Mouse (Mus musculus) erythroblast, embryonic 14.5 days (primary cell): ENCODE data around the gene Il10rb. TPM values are rescaled to one million over a fixed set of nuclear protein-coding genes. Genes with fewer than 3 reads are reported as not detected.

ENCODE experiments used
- H3K27me3 ChIP-seq: 2 replicates; pipeline ENCODE4 v1.6.1; 2012; ENCODE audit warnings: inconsistent platforms; ENCODE audit not compliant: control insufficient read depth
- H3K36me3 ChIP-seq: 2 replicates; pipeline ENCODE4 v1.6.1; 2012; ENCODE audit warnings: mild to moderate bottlenecking, inconsistent platforms; ENCODE audit not compliant: control insufficient read depth
- H3K4me1 ChIP-seq: 2 replicates; pipeline ENCODE4 v1.6.1; 2012; ENCODE audit warnings: inconsistent platforms; ENCODE audit not compliant: control insufficient read depth
- H3K4me3 ChIP-seq: replicated peaks from 2 replicates; pipeline ENCODE3; 2012; ENCODE audit warnings: moderate library complexity, mild to moderate bottlenecking, inconsistent platforms
- H3K9me3 ChIP-seq: 2 replicates; pipeline ENCODE4 v1.6.1; 2012; ENCODE audit warnings: low read length, inconsistent platforms, mixed read lengths; ENCODE audit not compliant: control insufficient read depth
- GATA1 ChIP-seq: IDR thresholded peaks from 2 replicates; pipeline ENCODE4 v1.6.1; 2012; ENCODE audit warnings: low read length, inconsistent platforms, mixed read lengths
- TAL1 ChIP-seq: IDR thresholded peaks from 3 replicates; pipeline ENCODE4 v1.6.1; 2012; ENCODE audit warnings: low read length, inconsistent platforms, mixed read lengths
- polyA plus RNA-seq: library from polyadenylated mRNA; stranded (reverse); fragments of >175 nt; gene quantifications from 2 replicates; pipeline ENCODE4 v1.2.3, GENCODE M21; 2012

Gene Il10rb
- 0.73 and 0.96 TPM in 2 replicates for polyA plus RNA-seq

DNA sequence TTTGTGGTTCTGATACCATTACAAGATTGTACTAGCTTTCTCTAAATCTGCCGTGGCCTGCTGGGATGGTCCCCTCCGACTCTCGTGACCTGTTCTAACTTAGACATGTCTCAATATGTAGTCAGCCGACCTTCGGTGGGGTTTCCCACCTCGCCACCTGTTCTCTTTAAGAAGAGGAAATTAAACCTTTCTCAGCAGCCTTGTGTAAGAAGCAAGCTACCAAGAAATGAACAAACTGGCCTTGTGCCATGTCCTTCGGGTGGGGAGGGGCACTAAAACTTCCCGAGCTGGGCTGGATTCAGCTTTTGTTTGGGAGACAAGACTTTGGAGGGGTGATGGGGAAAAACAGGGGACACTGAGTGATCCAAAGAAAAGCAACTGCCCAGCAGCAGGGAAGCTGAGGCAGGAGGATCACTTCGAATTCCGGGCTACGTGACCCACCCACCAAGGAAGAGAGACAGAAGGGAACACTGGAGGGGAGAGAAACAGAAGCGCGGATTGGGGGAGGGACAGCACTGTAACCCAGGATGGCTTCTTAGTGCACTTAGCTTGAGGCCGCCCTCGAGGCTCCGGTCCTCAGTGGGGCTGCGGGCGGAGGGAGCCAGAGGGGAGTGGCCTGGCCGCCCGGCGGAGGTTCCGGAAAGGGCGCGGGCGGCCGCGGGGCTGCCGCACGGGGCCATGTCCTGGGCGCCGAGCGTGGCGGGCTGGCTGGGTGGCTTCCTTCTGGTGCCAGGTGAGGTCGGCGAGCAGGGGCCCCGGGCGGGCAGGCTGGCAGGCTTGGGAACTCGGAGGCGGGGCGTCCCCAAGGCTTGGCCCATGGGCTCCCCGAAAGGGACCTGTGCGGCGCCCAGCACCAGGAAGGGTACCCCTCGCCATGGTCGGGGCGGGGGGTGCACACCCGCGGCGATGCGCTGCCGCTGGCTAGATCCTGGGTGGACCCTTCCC lies at the start of gene Il10rb:
Gene Il10rb (plus strand): TSS at position 525 of the 945 bp plus-strand sequence.
- Histone ChIP-seq H3K27me3 (no peaks in the 10 kb centered on the region), H3K9me3 (no peaks in the 10 kb centered on the region; the same call in 1 of the 2 replicates), H3K36me3 (peaks cover 88% of the 10 kb centered on the region), H3K4me3 (peak within 1 kb of the TSS; percentile 92), H3K4me1 (peaks cover 63% of the 10 kb centered on the region)
- no peak for TF ChIP-seq GATA1
- TF ChIP-seq TAL1: no peak

DNA sequence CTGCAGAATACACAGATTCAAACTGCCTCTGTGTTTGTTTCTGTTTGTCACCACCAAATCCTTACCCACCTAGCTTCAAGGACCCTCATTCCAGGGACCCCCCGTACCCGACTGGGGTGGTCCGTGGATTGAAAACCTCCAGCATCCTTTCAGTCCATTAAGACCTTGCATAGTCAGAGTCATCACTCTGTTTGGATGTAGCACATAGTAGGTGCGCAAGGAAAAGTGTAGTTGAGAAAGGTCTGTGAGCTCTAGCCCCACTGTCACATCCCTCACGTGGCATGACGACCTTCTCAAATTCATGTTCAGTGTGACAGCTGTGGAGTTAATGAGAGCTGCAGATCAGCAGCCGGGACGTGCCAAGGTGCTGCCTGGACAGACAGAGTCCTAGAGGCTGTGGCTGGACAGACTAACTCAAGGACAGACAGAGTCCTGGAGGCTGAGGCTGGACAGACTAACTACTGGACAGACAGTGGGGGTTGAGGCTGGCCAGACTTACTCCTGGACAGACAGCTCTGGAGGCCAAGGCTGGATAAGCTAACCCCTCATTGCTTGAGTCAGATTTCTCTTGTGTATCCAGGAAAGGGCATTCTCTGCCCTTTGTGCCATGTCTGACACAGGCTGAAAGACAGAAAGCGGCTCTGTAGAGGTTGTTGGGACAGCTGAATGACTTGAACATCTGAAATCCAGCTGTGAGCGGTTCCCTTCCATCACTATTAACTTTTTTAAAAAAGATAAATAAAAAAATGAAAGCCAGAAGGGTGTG lies 49.0 kb upstream of the Il10rb start:
- Histone ChIP-seq H3K4me3 (no peak overlapping the region), H3K4me1 (peaks cover 70% of the 10 kb centered on the region), H3K36me3 (peaks cover 4% of the 10 kb centered on the region), H3K27me3 (no peaks in the 10 kb centered on the region), H3K9me3 (no peaks in the 10 kb centered on the region)
- no peak for TF ChIP-seq TAL1
- no peak for TF ChIP-seq GATA1

DNA sequence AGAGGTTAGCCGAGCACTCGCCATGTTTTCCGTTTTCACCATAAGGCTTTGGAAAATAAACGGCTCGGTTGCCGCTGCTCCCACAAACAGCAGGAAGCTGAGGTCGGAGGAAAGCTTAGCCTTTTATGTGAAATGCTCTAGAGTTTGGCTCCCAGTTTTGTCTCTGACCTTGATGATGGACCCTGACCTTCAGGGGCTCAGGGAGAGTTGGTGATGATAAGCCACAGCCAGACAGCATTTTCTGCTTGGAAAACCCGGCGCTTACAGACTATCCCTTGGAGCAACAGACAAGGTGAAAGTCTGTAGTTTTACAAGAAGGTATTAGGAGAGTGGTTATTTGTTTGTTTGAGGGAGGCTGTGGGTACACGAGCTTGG lies 48.5 kb upstream of the Il10rb start:
- Histone ChIP-seq H3K4me1 (peaks cover 66% of the 10 kb centered on the region), H3K4me3 (no peak overlapping the region)

DNA sequence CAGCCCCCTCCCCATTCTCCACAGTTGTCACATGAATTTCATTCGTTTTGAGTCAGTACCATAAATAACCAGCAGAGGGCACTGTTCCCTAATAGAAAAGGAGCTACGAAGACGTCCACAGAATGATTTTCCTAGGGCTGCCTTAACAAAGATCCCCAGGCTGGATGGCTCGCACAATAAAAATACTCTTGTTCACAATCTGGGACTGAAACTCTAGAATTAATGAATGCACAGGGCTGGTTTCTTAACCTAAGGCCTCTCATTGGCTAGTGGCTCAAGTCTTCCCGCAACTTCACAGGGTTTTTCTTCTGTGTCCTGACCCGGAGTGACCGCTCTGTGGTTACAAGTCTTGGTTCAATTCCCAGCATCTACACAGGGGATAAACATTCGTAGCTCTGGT lies 47.4 kb upstream of the Il10rb start:
- peaks cover 4% of the 10 kb centered on the region for H3K36me3 ChIP-seq
- peaks cover 62% of the 10 kb centered on the region for H3K4me1 ChIP-seq
- no peak overlapping the region for H3K4me3 ChIP-seq
- no peaks in the 10 kb centered on the region for H3K27me3 ChIP-seq
- no peaks in the 10 kb centered on the region for H3K9me3 ChIP-seq
- TF ChIP-seq GATA1: no peak
- TF ChIP-seq TAL1: no peak

More for the DNA sequence above, 48.5 kb upstream of the Il10rb start:
- TF ChIP-seq TAL1 (no peak), GATA1 (no peak)
- Histone ChIP-seq H3K9me3 (no peaks in the 10 kb centered on the region), H3K36me3 (peaks cover 4% of the 10 kb centered on the region), H3K27me3 (no peaks in the 10 kb centered on the region)

DNA sequence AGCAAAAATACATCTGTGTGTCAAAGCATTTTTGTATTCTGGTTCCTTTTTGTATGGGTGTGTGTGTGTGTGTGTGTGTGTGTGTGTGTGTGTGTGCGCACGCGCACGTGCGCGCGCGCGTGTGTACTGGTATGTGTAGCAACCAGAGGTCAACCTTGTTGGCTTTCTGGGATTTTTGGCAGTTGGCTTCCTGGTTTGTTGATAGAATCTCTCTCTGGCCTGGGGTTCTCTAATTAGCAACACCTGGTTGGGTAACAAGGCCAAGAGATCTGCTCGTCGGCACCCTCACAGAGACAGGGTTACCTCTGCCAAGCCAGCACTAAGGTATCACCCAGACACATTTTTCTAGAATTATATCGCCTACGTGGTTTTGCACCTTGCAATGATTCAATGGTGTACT lies 46.4 kb upstream of the Il10rb start:
- no peaks in the 10 kb centered on the region for H3K36me3 ChIP-seq
- H3K9me3 ChIP-seq: no peaks in the 10 kb centered on the region
- no peaks in the 10 kb centered on the region for H3K27me3 ChIP-seq
- no peak overlapping the region for H3K4me3 ChIP-seq
- TF ChIP-seq TAL1 (no peak), GATA1 (no peak)
- peaks cover 62% of the 10 kb centered on the region for H3K4me1 ChIP-seq

DNA sequence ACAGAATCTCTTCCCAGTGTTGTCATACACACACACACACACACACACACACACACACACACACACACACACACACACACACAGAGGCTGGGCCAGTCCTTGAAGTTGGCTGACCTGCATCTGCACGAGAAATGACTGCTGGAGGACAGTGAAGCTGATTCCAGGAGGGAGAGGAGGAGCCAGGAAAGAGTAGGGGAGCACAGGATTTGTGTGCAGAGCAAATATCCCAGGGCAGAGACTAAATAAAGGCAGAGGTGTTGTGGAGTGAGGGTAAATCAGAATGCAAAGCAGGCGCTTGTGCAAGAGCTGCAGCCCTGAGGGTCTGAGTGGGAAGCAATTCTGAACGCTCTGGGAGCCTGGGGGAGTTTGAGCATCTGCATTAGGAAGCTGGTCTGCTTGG lies 45.8 kb upstream of the Il10rb start:
- Histone ChIP-seq H3K36me3 (no peaks in the 10 kb centered on the region), H3K4me3 (no peak overlapping the region), H3K9me3 (no peaks in the 10 kb centered on the region), H3K4me1 (peaks cover 60% of the 10 kb centered on the region), H3K27me3 (no peaks in the 10 kb centered on the region)
- no peak for TF ChIP-seq TAL1
- no peak for TF ChIP-seq GATA1

DNA sequence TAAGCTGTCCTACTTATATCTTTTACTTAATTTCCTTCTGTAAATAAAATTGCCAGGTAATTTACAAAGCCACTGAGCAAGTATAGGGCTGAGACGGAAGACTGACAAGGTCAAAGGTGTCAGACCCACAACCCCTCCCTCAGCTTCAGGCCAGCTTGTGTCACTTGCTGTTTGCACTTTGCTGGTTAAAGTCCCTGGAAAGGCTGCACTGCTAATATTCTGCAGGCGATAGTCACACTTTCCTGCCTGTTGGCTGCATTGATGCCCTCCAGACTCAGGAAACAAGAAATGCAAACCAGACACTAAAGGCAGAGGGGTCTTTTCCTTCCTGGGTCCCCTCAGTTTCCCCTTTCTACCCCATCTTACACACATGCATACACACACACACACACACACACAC lies 44.0 kb upstream of the Il10rb start:
- H3K27me3 ChIP-seq: no peaks in the 10 kb centered on the region
- H3K4me1 ChIP-seq: peaks cover 62% of the 10 kb centered on the region
- TF ChIP-seq TAL1 (no peak), GATA1 (no peak)
- H3K4me3 ChIP-seq: no peak overlapping the region
- no peaks in the 10 kb centered on the region for H3K36me3 ChIP-seq
- H3K9me3 ChIP-seq: no peaks in the 10 kb centered on the region

DNA sequence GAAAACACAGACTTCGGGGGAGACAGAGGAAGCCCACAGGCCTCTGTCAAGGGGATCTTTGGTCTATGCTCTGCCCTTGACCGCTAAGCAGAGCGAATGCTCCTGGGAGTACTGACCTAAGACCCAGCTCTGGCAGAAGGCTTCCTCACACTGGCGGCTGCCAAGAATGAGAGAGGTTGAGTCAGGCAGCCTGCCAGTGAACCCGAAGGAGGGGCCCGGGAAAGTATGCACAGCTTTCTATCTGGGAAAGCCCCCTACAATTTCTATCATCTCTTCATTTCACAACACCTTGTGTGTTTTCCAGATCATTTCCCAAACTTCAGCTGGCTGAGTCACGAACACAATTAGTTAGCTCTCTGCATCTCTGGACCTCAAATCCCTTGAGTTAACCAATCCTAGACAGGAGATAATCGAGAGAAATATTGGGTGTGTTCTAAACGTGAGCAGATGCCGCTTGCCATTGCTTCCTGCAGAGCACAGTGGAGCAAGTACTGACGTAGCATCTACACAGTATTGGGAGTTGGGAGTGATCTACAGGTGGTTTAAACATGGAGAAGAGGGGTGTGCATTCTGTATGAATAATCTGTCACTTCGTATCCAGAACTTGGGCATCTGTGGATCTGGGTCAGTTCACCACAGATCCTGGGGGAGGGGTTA lies 43.2 kb upstream of the Il10rb start:
- Histone ChIP-seq H3K4me3 (no peak overlapping the region), H3K4me1 (peaks cover 62% of the 10 kb centered on the region), H3K9me3 (no peaks in the 10 kb centered on the region), H3K36me3 (no peaks in the 10 kb centered on the region), H3K27me3 (no peaks in the 10 kb centered on the region)
- TF ChIP-seq TAL1: no peak
- no peak for TF ChIP-seq GATA1

DNA sequence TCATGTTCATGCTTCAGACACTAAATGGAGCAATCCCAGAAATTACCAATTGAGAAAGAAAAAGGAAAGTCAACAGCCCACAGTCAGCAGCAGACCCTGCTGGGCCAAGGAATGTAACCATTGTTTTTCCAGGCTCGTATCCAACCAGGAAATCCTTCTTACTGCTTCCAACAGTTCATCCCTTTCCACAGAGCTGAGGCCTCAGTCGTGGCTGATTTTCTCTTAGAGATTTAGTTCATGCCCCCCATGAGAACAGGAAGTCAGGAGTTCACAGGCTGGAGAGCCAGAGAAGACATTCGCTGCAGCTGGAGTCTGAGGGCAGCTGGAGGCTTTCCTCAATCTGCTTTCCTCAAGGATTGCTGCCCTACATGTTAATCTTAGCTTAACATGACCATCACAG lies 42.5 kb upstream of the Il10rb start:
- peaks cover 59% of the 10 kb centered on the region for H3K4me1 ChIP-seq

More for the DNA sequence above, 42.5 kb upstream of the Il10rb start:
- H3K27me3 ChIP-seq: no peaks in the 10 kb centered on the region
- no peak for TF ChIP-seq GATA1
- TF ChIP-seq TAL1: no peak
- H3K4me3 ChIP-seq: no peak overlapping the region
- no peaks in the 10 kb centered on the region for H3K36me3 ChIP-seq
- H3K9me3 ChIP-seq: no peaks in the 10 kb centered on the region
